Mouse (Mus musculus): Measurements from ENCODE around the gene Top1. TPM values are rescaled to one million over a fixed set of nuclear protein-coding genes. Genes with fewer than 3 reads are reported as not detected.

Gene Top1
- polyA plus RNA-seq, 1 experiment = 174 TPM

DNA sequence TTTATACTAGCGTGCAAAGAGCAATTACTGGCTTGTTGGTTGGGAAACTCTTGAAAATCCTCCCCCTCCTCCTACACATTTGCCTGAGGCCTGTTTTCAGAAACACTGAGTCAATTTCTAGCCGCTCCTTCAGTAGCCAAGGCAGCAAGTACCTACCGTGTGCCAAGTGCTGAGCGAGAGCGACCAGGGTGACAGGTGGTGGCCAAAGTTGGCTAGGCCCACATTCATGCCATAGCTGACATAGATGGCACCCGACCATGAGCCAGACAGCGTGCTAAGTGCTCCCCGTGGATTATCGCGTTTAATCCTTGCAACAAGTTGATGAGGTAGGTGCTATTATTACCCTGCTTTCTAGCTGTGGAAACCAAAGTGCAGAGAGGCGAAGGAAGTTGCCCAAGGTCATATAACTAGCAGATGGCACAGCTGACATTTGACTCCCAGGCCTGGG is 24.7 kb upstream of the Top1 start:
- Histone ChIP-seq H3K4me3 (ENCODE audit: low read depth, low read length) (no peak overlapping the region), H3K9ac (ENCODE audit: low read depth, poor library complexity, severe bottlenecking) (no peak overlapping the region), H3K9me3 (replicated peaks; ENCODE audit: control insufficient read depth, insufficient read depth, low read length, poor library complexity, severe bottlenecking) (no peaks in the 10 kb centered on the region; the same call in 1 of the 2 replicates), H3K36me3 (ENCODE audit: control insufficient read depth, insufficient read depth, low read length, poor library complexity, severe bottlenecking) (no peaks in the 10 kb centered on the region), H3K27ac (ENCODE audit: insufficient read depth, low read length) (no peak overlapping the region), H3K4me1 (ENCODE audit: control insufficient read depth, insufficient read depth, low read length) (no peaks in the 10 kb centered on the region), H3K27me3 (ENCODE audit: control insufficient read depth, insufficient read depth, low read length, poor library complexity, severe bottlenecking) (no peaks in the 10 kb centered on the region)
- TF ChIP-seq EP300 (IDR thresholded peaks at IDR 0.05; ENCODE audit: insufficient read depth, low read depth, low read length) = no peak
- TF ChIP-seq POLR2A (IDR thresholded peaks at IDR 0.05; ENCODE audit: insufficient read depth, low read length) = no peak
- no peak for TF ChIP-seq CTCF (IDR thresholded peaks at IDR 0.05; ENCODE audit: low read depth, low read length)

DNA sequence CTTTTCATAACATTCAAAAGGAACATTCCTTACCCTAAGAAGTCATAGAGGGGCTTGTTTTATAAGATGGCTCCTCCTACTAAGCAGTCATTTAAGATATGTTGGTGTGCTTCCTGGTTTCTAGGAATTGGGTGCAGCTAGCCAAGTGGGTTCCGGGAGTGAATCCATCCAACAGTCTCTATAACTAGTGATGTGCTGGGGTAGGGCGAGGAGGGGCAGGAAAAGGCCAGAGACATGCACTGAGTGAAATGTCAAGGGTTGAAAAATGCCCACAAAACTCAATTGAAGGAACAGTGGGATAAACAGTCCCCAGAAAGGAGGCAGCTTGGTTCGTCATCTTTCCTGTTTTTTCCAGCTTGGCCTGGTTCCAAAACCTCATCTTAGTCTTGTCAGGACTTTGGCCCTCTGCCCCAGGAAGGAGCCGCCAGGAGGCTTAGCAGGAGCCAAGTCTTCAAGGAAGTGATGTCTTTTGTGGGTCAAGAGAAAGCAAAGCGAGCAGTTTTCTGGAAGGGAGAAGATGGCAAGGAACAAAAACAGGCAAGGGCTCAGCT is 24.0 kb upstream of the Top1 start:
- H3K4me1 ChIP-seq (ENCODE audit: control insufficient read depth, insufficient read depth, low read length) = no peaks in the 10 kb centered on the region
- no peak overlapping the region for H3K27ac ChIP-seq (ENCODE audit: insufficient read depth, low read length)
- H3K27me3 ChIP-seq (ENCODE audit: control insufficient read depth, insufficient read depth, low read length, poor library complexity, severe bottlenecking) = no peaks in the 10 kb centered on the region

DNA sequence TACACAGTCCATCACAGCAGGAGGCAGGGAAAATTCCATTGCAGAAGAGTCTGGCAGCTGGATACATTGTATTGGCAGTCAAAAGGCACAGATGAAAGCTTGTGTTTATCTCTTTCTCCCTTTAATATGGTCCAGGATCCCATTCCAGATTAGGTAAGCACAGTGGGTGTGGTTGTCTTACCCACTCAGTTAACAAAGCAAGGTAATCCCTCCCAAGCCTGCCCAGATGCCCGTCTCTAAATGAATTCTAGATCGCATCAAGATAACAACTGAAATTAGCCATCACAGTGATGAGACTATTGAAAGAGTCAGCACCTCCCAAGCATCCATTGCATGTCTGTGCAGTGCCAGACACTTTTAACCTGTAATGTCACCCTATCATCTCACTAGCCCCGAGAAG is 23.0 kb upstream of the Top1 start:
- no peaks in the 10 kb centered on the region; the same call in 1 of the 2 replicates for H3K9me3 ChIP-seq (replicated peaks; ENCODE audit: control insufficient read depth, insufficient read depth, low read length, poor library complexity, severe bottlenecking)
- H3K27ac ChIP-seq (ENCODE audit: insufficient read depth, low read length) = no peak overlapping the region
- H3K4me3 ChIP-seq (ENCODE audit: low read depth, low read length) = no peak overlapping the region
- TF ChIP-seq POLR2A (IDR thresholded peaks at IDR 0.05; ENCODE audit: insufficient read depth, low read length) = no peak
- TF ChIP-seq CTCF (IDR thresholded peaks at IDR 0.05; ENCODE audit: low read depth, low read length) = no peak
- TF ChIP-seq EP300 (IDR thresholded peaks at IDR 0.05; ENCODE audit: insufficient read depth, low read depth, low read length) = no peak
- H3K27me3 ChIP-seq (ENCODE audit: control insufficient read depth, insufficient read depth, low read length, poor library complexity, severe bottlenecking) = no peaks in the 10 kb centered on the region
- no peaks in the 10 kb centered on the region for H3K36me3 ChIP-seq (ENCODE audit: control insufficient read depth, insufficient read depth, low read length, poor library complexity, severe bottlenecking)
- H3K9ac ChIP-seq (ENCODE audit: low read depth, poor library complexity, severe bottlenecking) = no peak overlapping the region
- no peaks in the 10 kb centered on the region for H3K4me1 ChIP-seq (ENCODE audit: control insufficient read depth, insufficient read depth, low read length)

More for the DNA sequence above, 24.0 kb upstream of the Top1 start:
- TF ChIP-seq EP300 (IDR thresholded peaks at IDR 0.05; ENCODE audit: insufficient read depth, low read depth, low read length) = no peak
- no peak for TF ChIP-seq CTCF (IDR thresholded peaks at IDR 0.05; ENCODE audit: low read depth, low read length)
- TF ChIP-seq POLR2A (IDR thresholded peaks at IDR 0.05; ENCODE audit: insufficient read depth, low read length) = no peak
- no peak overlapping the region for H3K9ac ChIP-seq (ENCODE audit: low read depth, poor library complexity, severe bottlenecking)
- H3K36me3 ChIP-seq (ENCODE audit: control insufficient read depth, insufficient read depth, low read length, poor library complexity, severe bottlenecking) = no peaks in the 10 kb centered on the region
- no peak overlapping the region for H3K4me3 ChIP-seq (ENCODE audit: low read depth, low read length)
- H3K9me3 ChIP-seq (replicated peaks; ENCODE audit: control insufficient read depth, insufficient read depth, low read length, poor library complexity, severe bottlenecking) = no peaks in the 10 kb centered on the region; the same call in 1 of the 2 replicates

DNA sequence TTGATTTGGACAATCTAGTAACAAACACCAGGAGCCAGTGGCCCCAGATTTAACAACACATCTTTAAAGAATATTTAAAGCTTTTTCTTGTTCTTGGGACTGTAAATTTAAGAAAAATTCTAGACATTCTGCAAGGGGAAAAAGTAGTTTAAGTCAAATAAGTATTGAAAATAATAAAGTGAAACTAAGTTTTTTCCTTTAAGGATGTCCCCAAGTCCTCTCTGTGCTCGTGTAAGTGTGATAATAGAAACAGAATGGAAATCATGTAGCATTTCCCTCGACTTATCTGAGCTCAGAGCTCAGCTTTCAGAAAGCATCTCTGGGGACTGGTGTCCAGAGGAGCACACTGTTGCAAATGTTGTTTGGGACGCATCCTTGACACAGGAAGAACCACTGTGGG is 21.9 kb upstream of the Top1 start:
- no peaks in the 10 kb centered on the region for H3K4me1 ChIP-seq (ENCODE audit: control insufficient read depth, insufficient read depth, low read length)
- H3K27ac ChIP-seq (ENCODE audit: insufficient read depth, low read length) = no peak overlapping the region
- H3K27me3 ChIP-seq (ENCODE audit: control insufficient read depth, insufficient read depth, low read length, poor library complexity, severe bottlenecking) = no peaks in the 10 kb centered on the region
- no peaks in the 10 kb centered on the region for H3K36me3 ChIP-seq (ENCODE audit: control insufficient read depth, insufficient read depth, low read length, poor library complexity, severe bottlenecking)
- no peak overlapping the region for H3K9ac ChIP-seq (ENCODE audit: low read depth, poor library complexity, severe bottlenecking)
- no peak overlapping the region for H3K4me3 ChIP-seq (ENCODE audit: low read depth, low read length)
- no peaks in the 10 kb centered on the region; the same call in 1 of the 2 replicates for H3K9me3 ChIP-seq (replicated peaks; ENCODE audit: control insufficient read depth, insufficient read depth, low read length, poor library complexity, severe bottlenecking)
- no peak for TF ChIP-seq EP300 (IDR thresholded peaks at IDR 0.05; ENCODE audit: insufficient read depth, low read depth, low read length)
- TF ChIP-seq CTCF (IDR thresholded peaks at IDR 0.05; ENCODE audit: low read depth, low read length) = no peak
- no peak for TF ChIP-seq POLR2A (IDR thresholded peaks at IDR 0.05; ENCODE audit: insufficient read depth, low read length)

DNA sequence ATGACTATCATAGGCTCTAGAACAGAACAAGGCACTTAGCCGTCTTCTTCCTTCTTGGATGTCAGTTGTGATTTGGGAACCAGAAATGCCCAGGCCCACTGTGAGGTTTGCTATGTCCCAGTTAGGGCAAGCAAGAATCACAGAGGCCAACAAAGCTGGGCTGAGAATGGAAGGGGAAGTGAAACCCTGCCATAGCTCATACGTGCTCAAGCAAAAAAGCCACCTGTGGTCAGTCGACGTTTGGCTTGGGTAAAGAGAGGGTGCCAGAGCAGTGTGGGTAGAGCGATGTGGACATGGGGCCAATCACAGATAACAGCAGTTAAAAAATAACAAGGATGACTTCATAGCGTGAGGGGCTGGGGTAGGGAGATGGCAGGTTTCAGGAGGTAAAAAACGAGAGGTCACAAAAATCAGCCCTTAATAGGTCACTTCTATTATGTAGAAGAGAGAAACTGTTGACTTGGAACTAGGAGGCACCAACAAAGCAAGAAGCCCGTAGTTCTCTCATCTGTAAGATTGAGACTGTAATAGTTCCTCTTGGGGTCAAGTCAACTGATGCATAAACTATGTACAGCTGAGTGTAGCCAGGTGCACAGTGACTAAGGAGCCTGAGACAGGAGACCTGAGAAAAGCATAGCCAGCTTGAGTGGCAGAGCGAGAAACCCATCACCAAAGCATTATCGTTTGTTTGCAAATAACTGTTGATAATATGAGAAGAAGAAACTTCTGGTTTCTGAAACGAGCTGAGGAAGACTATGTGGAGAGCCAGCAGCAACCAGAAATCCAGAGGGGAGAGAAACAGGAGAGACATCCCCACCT is 18.3 kb upstream of the Top1 start:
- Histone ChIP-seq H3K27ac (ENCODE audit: insufficient read depth, low read length) (no peak overlapping the region), H3K9me3 (replicated peaks; ENCODE audit: control insufficient read depth, insufficient read depth, low read length, poor library complexity, severe bottlenecking) (peaks cover 19% of the 10 kb centered on the region)

DNA sequence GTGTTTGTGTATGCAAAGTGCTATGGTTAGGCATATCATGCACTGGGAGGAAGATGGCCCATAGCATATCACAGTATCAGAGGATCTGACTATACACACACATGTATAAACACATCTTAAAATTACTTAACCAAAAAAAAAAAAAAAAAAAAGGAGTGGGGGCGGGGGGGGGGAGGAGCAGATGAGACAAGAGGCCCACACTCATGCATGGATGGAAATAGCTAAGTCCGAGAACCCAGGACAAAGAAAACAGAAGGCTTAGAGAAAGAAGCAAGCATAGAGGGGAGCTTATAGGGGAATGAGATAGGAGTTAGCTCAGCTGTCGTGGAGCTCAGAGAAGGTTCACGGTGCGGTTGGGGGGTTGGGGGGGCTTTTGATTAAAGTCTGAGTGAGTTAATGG is 17.6 kb upstream of the Top1 start:
- Histone ChIP-seq H3K4me3 (ENCODE audit: low read depth, low read length) (no peak overlapping the region), H3K4me1 (ENCODE audit: control insufficient read depth, insufficient read depth, low read length) (no peaks in the 10 kb centered on the region), H3K27ac (ENCODE audit: insufficient read depth, low read length) (no peak overlapping the region), H3K9me3 (replicated peaks; ENCODE audit: control insufficient read depth, insufficient read depth, low read length, poor library complexity, severe bottlenecking) (peaks cover 21% of the 10 kb centered on the region), H3K36me3 (ENCODE audit: control insufficient read depth, insufficient read depth, low read length, poor library complexity, severe bottlenecking) (no peaks in the 10 kb centered on the region), H3K9ac (ENCODE audit: low read depth, poor library complexity, severe bottlenecking) (no peak overlapping the region), H3K27me3 (ENCODE audit: control insufficient read depth, insufficient read depth, low read length, poor library complexity, severe bottlenecking) (no peaks in the 10 kb centered on the region)
- TF ChIP-seq POLR2A (IDR thresholded peaks at IDR 0.05; ENCODE audit: insufficient read depth, low read length) (no peak), CTCF (IDR thresholded peaks at IDR 0.05; ENCODE audit: low read depth, low read length) (no peak), EP300 (IDR thresholded peaks at IDR 0.05; ENCODE audit: insufficient read depth, low read depth, low read length) (no peak)

More for the DNA sequence above, 18.3 kb upstream of the Top1 start:
- H3K4me1 ChIP-seq (ENCODE audit: control insufficient read depth, insufficient read depth, low read length) = no peaks in the 10 kb centered on the region
- H3K27me3 ChIP-seq (ENCODE audit: control insufficient read depth, insufficient read depth, low read length, poor library complexity, severe bottlenecking) = no peaks in the 10 kb centered on the region
- TF ChIP-seq CTCF (IDR thresholded peaks at IDR 0.05; ENCODE audit: low read depth, low read length) (no peak), POLR2A (IDR thresholded peaks at IDR 0.05; ENCODE audit: insufficient read depth, low read length) (no peak), EP300 (IDR thresholded peaks at IDR 0.05; ENCODE audit: insufficient read depth, low read depth, low read length) (no peak)
- H3K36me3 ChIP-seq (ENCODE audit: control insufficient read depth, insufficient read depth, low read length, poor library complexity, severe bottlenecking) = no peaks in the 10 kb centered on the region
- H3K9ac ChIP-seq (ENCODE audit: low read depth, poor library complexity, severe bottlenecking) = no peak overlapping the region
- no peak overlapping the region for H3K4me3 ChIP-seq (ENCODE audit: low read depth, low read length)

Data from ES-Bruce4 (cell line).